Mouse (Mus musculus): ENCODE measurements around the gene Ehd1. TPM values are rescaled to one million over a fixed set of nuclear protein-coding genes. Genes with fewer than 3 reads are reported as not detected.

Gene Ehd1
- total and polyA plus RNA-seq, 3 experiments, result 65.9 to 105 TPM; not detected in 1

Other genes starting within 250 kb of the Ehd1 start
- 12.5 and 14.3 TPM in 2 replicates for gene Syvn1, start 230.1 kb upstream of the Ehd1 start, total RNA-seq (2012; rRNA removed)
- gene Syvn1, start 230.1 kb upstream of the Ehd1 start, polyA plus RNA-seq (2012; ENCODE audit: insufficient read depth in 1 of 2, insufficient read length in 2 of 2, low read depth in 1 of 2, low replicate concordance in 2 of 2, missing spikeins in 1 of 2), result 10 to 100 TPM in 1 of 2 experiments, not detected in 1; 55.0 TPM
- 65.1 and 81.6 TPM in 2 replicates for gene Mrpl49, start 218.9 kb upstream of the Ehd1 start, total RNA-seq (2012; rRNA removed)
- 10 to 100 TPM in 1 of 2 experiments, not detected in 1; 98.7 TPM for gene Mrpl49, start 218.9 kb upstream of the Ehd1 start, polyA plus RNA-seq (2012; ENCODE audit: insufficient read depth in 1 of 2, insufficient read length in 2 of 2, low read depth in 1 of 2, low replicate concordance in 2 of 2, missing spikeins in 1 of 2)
- gene Fau, start 218.9 kb upstream of the Ehd1 start, total RNA-seq (2012; rRNA removed), result 2,020 and 2,413 TPM in 2 replicates
- gene Fau, start 218.9 kb upstream of the Ehd1 start, polyA plus RNA-seq (2012; ENCODE audit: insufficient read depth in 1 of 2, insufficient read length in 2 of 2, low read depth in 1 of 2, low replicate concordance in 2 of 2, missing spikeins in 1 of 2), result 1,000 to 10,000 TPM in 1 of 2 experiments, not detected in 1; 2,967 TPM
- 26.3 and 37.3 TPM in 2 replicates for gene Znhit2, start 215.5 kb upstream of the Ehd1 start, total RNA-seq (2012; rRNA removed)
- gene Znhit2, start 215.5 kb upstream of the Ehd1 start, polyA plus RNA-seq (2012; ENCODE audit: insufficient read depth in 1 of 2, insufficient read length in 2 of 2, low read depth in 1 of 2, low replicate concordance in 2 of 2, missing spikeins in 1 of 2), result 10 to 100 TPM in 1 of 2 experiments, not detected in 1; 27.0 TPM
- 7.6 and 8.0 TPM in 2 replicates for gene Tm7sf2, start 208.4 kb upstream of the Ehd1 start, total RNA-seq (2012; rRNA removed)
- gene Tm7sf2, start 208.4 kb upstream of the Ehd1 start, polyA plus RNA-seq (2012; ENCODE audit: insufficient read depth in 1 of 2, insufficient read length in 2 of 2, low read depth in 1 of 2, low replicate concordance in 2 of 2, missing spikeins in 1 of 2), result 10 to 100 TPM in 1 of 2 experiments, not detected in 1; 13.1 TPM
- gene Vps51, start 199.5 kb upstream of the Ehd1 start, total RNA-seq (2012; rRNA removed), result 29.4 and 30.9 TPM in 2 replicates
- 10 to 100 TPM in 1 of 2 experiments, not detected in 1; 60.5 TPM for gene Vps51, start 199.5 kb upstream of the Ehd1 start, polyA plus RNA-seq (2012; ENCODE audit: insufficient read depth in 1 of 2, insufficient read length in 2 of 2, low read depth in 1 of 2, low replicate concordance in 2 of 2, missing spikeins in 1 of 2)
- not detected in 2 replicates for gene Tmem262, start 196.7 kb upstream of the Ehd1 start, total RNA-seq (2012; rRNA removed)
- gene Tmem262, start 196.7 kb upstream of the Ehd1 start, polyA plus RNA-seq (2012; ENCODE audit: insufficient read depth in 1 of 2, insufficient read length in 2 of 2, low read depth in 1 of 2, low replicate concordance in 2 of 2, missing spikeins in 1 of 2), result under 1 TPM in 1 of 2 experiments, not detected in 1; 0.18 TPM
- 0.42 and 0.65 TPM in 2 replicates for gene Gm28374, start 194.5 kb upstream of the Ehd1 start, total RNA-seq (2012; rRNA removed)
- under 1 TPM in 1 of 2 experiments, not detected in 1; 0.46 TPM for gene Gm28374, start 194.5 kb upstream of the Ehd1 start, polyA plus RNA-seq (2012; ENCODE audit: insufficient read depth in 1 of 2, insufficient read length in 2 of 2, low read depth in 1 of 2, low replicate concordance in 2 of 2, missing spikeins in 1 of 2)
- gene Zfpl1, start 191.8 kb upstream of the Ehd1 start, total RNA-seq (2012; rRNA removed), result 36.6 and 40.1 TPM in 2 replicates
- 10 to 100 TPM in 1 of 2 experiments, not detected in 1; 56.4 TPM for gene Zfpl1, start 191.8 kb upstream of the Ehd1 start, polyA plus RNA-seq (2012; ENCODE audit: insufficient read depth in 1 of 2, insufficient read length in 2 of 2, low read depth in 1 of 2, low replicate concordance in 2 of 2, missing spikeins in 1 of 2)
- gene Cdca5, start 191.7 kb upstream of the Ehd1 start, total RNA-seq (2012; rRNA removed), result 41.1 and 48.5 TPM in 2 replicates
- gene Cdca5, start 191.7 kb upstream of the Ehd1 start, polyA plus RNA-seq (2012; ENCODE audit: insufficient read depth in 1 of 2, insufficient read length in 2 of 2, low read depth in 1 of 2, low replicate concordance in 2 of 2, missing spikeins in 1 of 2), result 10 to 100 TPM in 1 of 2 experiments, not detected in 1; 56.5 TPM
- 0.39 and 0.49 TPM in 2 replicates for gene AC131692.1, start 182.3 kb upstream of the Ehd1 start, total RNA-seq (2012; rRNA removed)
- gene AC131692.1, start 182.3 kb upstream of the Ehd1 start, polyA plus RNA-seq (2012; ENCODE audit: insufficient read depth in 1 of 2, insufficient read length in 2 of 2, low read depth in 1 of 2, low replicate concordance in 2 of 2, missing spikeins in 1 of 2), result 1 to 10 TPM in 1 of 2 experiments, not detected in 1; 2.9 TPM
- 0.20 and 0.35 TPM in 2 replicates for gene Naaladl1, start 170.9 kb upstream of the Ehd1 start, total RNA-seq (2012; rRNA removed)
- gene Naaladl1, start 170.9 kb upstream of the Ehd1 start, polyA plus RNA-seq (2012; ENCODE audit: insufficient read depth in 1 of 2, insufficient read length in 2 of 2, low read depth in 1 of 2, low replicate concordance in 2 of 2, missing spikeins in 1 of 2), result 1 to 10 TPM in 1 of 2 experiments, not detected in 1; 1.7 TPM
- 34.0 and 44.4 TPM in 2 replicates for gene Sac3d1, start 158.1 kb upstream of the Ehd1 start, total RNA-seq (2012; rRNA removed)
- 10 to 100 TPM in 1 of 2 experiments, not detected in 1; 49.3 TPM for gene Sac3d1, start 158.1 kb upstream of the Ehd1 start, polyA plus RNA-seq (2012; ENCODE audit: insufficient read depth in 1 of 2, insufficient read length in 2 of 2, low read depth in 1 of 2, low replicate concordance in 2 of 2, missing spikeins in 1 of 2)
- 14.9 and 20.4 TPM in 2 replicates for gene Snx15, start 148.4 kb upstream of the Ehd1 start, total RNA-seq (2012; rRNA removed)
- 10 to 100 TPM in 1 of 2 experiments, not detected in 1; 35.3 TPM for gene Snx15, start 148.4 kb upstream of the Ehd1 start, polyA plus RNA-seq (2012; ENCODE audit: insufficient read depth in 1 of 2, insufficient read length in 2 of 2, low read depth in 1 of 2, low replicate concordance in 2 of 2, missing spikeins in 1 of 2)
- 0.19 TPM in 1 of 2 replicates, not detected in the other for gene Batf2, start 135.7 kb upstream of the Ehd1 start, total RNA-seq (2012; rRNA removed)
- gene Batf2, start 135.7 kb upstream of the Ehd1 start, polyA plus RNA-seq (2012; ENCODE audit: insufficient read depth in 1 of 2, insufficient read length in 2 of 2, low read depth in 1 of 2, low replicate concordance in 2 of 2, missing spikeins in 1 of 2), result under 1 TPM in 1 of 2 experiments, not detected in 1; 0.60 TPM
- 47.2 and 53.8 TPM in 2 replicates for gene Arl2, start 135.2 kb upstream of the Ehd1 start, total RNA-seq (2012; rRNA removed)
- 100 to 1,000 TPM in 1 of 2 experiments, not detected in 1; 111 TPM for gene Arl2, start 135.2 kb upstream of the Ehd1 start, polyA plus RNA-seq (2012; ENCODE audit: insufficient read depth in 1 of 2, insufficient read length in 2 of 2, low read depth in 1 of 2, low replicate concordance in 2 of 2, missing spikeins in 1 of 2)
- not detected in 2 replicates for gene Majin, start 92.3 kb upstream of the Ehd1 start, total RNA-seq (2012; rRNA removed)
- not detected for gene Majin, start 92.3 kb upstream of the Ehd1 start, polyA plus RNA-seq (2012; ENCODE audit: insufficient read depth in 1 of 2, insufficient read length in 2 of 2, low read depth in 1 of 2, low replicate concordance in 2 of 2, missing spikeins in 1 of 2)
- gene Gpha2, start 50.3 kb upstream of the Ehd1 start, total RNA-seq (2012; rRNA removed), result not detected in 2 replicates
- gene Gpha2, start 50.3 kb upstream of the Ehd1 start, polyA plus RNA-seq (2012; ENCODE audit: insufficient read depth in 1 of 2, insufficient read length in 2 of 2, low read depth in 1 of 2, low replicate concordance in 2 of 2, missing spikeins in 1 of 2), result under 1 TPM in 1 of 2 experiments, not detected in 1; 0.19 TPM
- 10.4 and 14.7 TPM in 2 replicates for gene Ppp2r5b, start 40.9 kb upstream of the Ehd1 start, total RNA-seq (2012; rRNA removed)
- gene Ppp2r5b, start 40.9 kb upstream of the Ehd1 start, polyA plus RNA-seq (2012; ENCODE audit: insufficient read depth in 1 of 2, insufficient read length in 2 of 2, low read depth in 1 of 2, low replicate concordance in 2 of 2, missing spikeins in 1 of 2), result 10 to 100 TPM in 1 of 2 experiments, not detected in 1; 15.6 TPM
- gene Atg2a, start 35.1 kb upstream of the Ehd1 start, total RNA-seq (2012; rRNA removed), result 7.9 and 10.6 TPM in 2 replicates
- gene Atg2a, start 35.1 kb upstream of the Ehd1 start, polyA plus RNA-seq (2012; ENCODE audit: insufficient read depth in 1 of 2, insufficient read length in 2 of 2, low read depth in 1 of 2, low replicate concordance in 2 of 2, missing spikeins in 1 of 2), result 10 to 100 TPM in 1 of 2 experiments, not detected in 1; 21.7 TPM
- 2.0 and 2.6 TPM in 2 replicates for gene Cdc42bpg, start 29.7 kb downstream of the Ehd1 start, total RNA-seq (2012; rRNA removed)
- gene Cdc42bpg, start 29.7 kb downstream of the Ehd1 start, polyA plus RNA-seq (2012; ENCODE audit: insufficient read depth in 1 of 2, insufficient read length in 2 of 2, low read depth in 1 of 2, low replicate concordance in 2 of 2, missing spikeins in 1 of 2), result 1 to 10 TPM in 1 of 2 experiments, not detected in 1; 4.5 TPM
- 37.7 and 39.4 TPM in 2 replicates for gene Men1, start 58.3 kb downstream of the Ehd1 start, total RNA-seq (2012; rRNA removed)
- gene Men1, start 58.3 kb downstream of the Ehd1 start, polyA plus RNA-seq (2012; ENCODE audit: insufficient read depth in 1 of 2, insufficient read length in 2 of 2, low read depth in 1 of 2, low replicate concordance in 2 of 2, missing spikeins in 1 of 2), result 100 to 1,000 TPM in 1 of 2 experiments, not detected in 1; 132 TPM
- 8.0 and 10.2 TPM in 2 replicates for gene Map4k2, start 64.4 kb downstream of the Ehd1 start, total RNA-seq (2012; rRNA removed)
- 10 to 100 TPM in 1 of 2 experiments, not detected in 1; 22.3 TPM for gene Map4k2, start 64.4 kb downstream of the Ehd1 start, polyA plus RNA-seq (2012; ENCODE audit: insufficient read depth in 1 of 2, insufficient read length in 2 of 2, low read depth in 1 of 2, low replicate concordance in 2 of 2, missing spikeins in 1 of 2)
- gene Sf1, start 87.0 kb downstream of the Ehd1 start, total RNA-seq (2012; rRNA removed), result 65.7 and 71.9 TPM in 2 replicates
- gene Sf1, start 87.0 kb downstream of the Ehd1 start, polyA plus RNA-seq (2012; ENCODE audit: insufficient read depth in 1 of 2, insufficient read length in 2 of 2, low read depth in 1 of 2, low replicate concordance in 2 of 2, missing spikeins in 1 of 2), result 100 to 1,000 TPM; 211 to 245 TPM
- gene Pygm, start 107.7 kb downstream of the Ehd1 start, total RNA-seq (2012; rRNA removed), result 0.62 and 0.73 TPM in 2 replicates
- gene Pygm, start 107.7 kb downstream of the Ehd1 start, polyA plus RNA-seq (2012; ENCODE audit: insufficient read depth in 1 of 2, insufficient read length in 2 of 2, low read depth in 1 of 2, low replicate concordance in 2 of 2, missing spikeins in 1 of 2), result 1 to 10 TPM in 1 of 2 experiments, not detected in 1; 3.3 TPM
- gene Rasgrp2, start 122.6 kb downstream of the Ehd1 start, total RNA-seq (2012; rRNA removed), result 176 TPM in 2 replicates
- gene Rasgrp2, start 122.6 kb downstream of the Ehd1 start, polyA plus RNA-seq (2012; ENCODE audit: insufficient read depth in 1 of 2, insufficient read length in 2 of 2, low read depth in 1 of 2, low replicate concordance in 2 of 2, missing spikeins in 1 of 2), result 100 to 1,000 TPM in 1 of 2 experiments, not detected in 1; 233 TPM
- gene Nrxn2, start 142.0 kb downstream of the Ehd1 start, total RNA-seq (2012; rRNA removed), result 0.07 and 0.39 TPM in 2 replicates
- gene Nrxn2, start 142.0 kb downstream of the Ehd1 start, polyA plus RNA-seq (2012; ENCODE audit: insufficient read depth in 1 of 2, insufficient read length in 2 of 2, low read depth in 1 of 2, low replicate concordance in 2 of 2, missing spikeins in 1 of 2), result under 1 TPM in 1 of 2 experiments, not detected in 1; 0.42 TPM